Mouse (Mus musculus): ENCODE data around the gene Tomm34. TPM values are rescaled to one million over a fixed set of nuclear protein-coding genes. Genes with fewer than 3 reads are reported as not detected.
A peak's percentile ranks its signal among the peaks of the same experiment; 100 is the strongest.

Gene Tomm34
- total RNA-seq (2015; ENCODE audit: low replicate concordance) (11.5 and 16.7 TPM in 2 replicates), total RNA-seq (2017; ENCODE audit: low replicate concordance) (9.8 and 17.5 TPM in 2 replicates)

- peak; percentile 82 for ATAC-seq (replicated peaks; ENCODE audit: low FRiP score, poor library complexity, severe bottlenecking)
Measured at GRCm38 (mm10) chr2:164070765-164071436, at the start of gene Tomm34. Gene Tomm34, minus strand, starts transcription at chr2:164071169.

- no peak for ATAC-seq (replicated peaks; ENCODE audit: low FRiP score, poor library complexity, severe bottlenecking)
Measured at GRCm38 (mm10) chr2:164119503-164119902, 48.5 kb upstream of the Tomm34 start.

- no peak for ATAC-seq (replicated peaks; ENCODE audit: low FRiP score, poor library complexity, severe bottlenecking)
Measured at GRCm38 (mm10) chr2:164115531-164115930, 44.6 kb upstream of the Tomm34 start.

- ATAC-seq (replicated peaks; ENCODE audit: low FRiP score, poor library complexity, severe bottlenecking) = no peak
Measured at GRCm38 (mm10) chr2:164114051-164114450, 43.1 kb upstream of the Tomm34 start.

GRCm38 (mm10) chr2:164111546-164111945, 40.6 kb upstream of the Tomm34 start:
- ATAC-seq (replicated peaks; ENCODE audit: low FRiP score, poor library complexity, severe bottlenecking) = no peak

- no peak for ATAC-seq (replicated peaks; ENCODE audit: low FRiP score, poor library complexity, severe bottlenecking)
Measured at GRCm38 (mm10) chr2:164108501-164108900, 37.5 kb upstream of the Tomm34 start.

- no peak for ATAC-seq (replicated peaks; ENCODE audit: low FRiP score, poor library complexity, severe bottlenecking)
Measured at GRCm38 (mm10) chr2:164107125-164107874, 36.3 kb upstream of the Tomm34 start.

- no peak for ATAC-seq (replicated peaks; ENCODE audit: low FRiP score, poor library complexity, severe bottlenecking)
Measured at GRCm38 (mm10) chr2:164106287-164107035, 35.5 kb upstream of the Tomm34 start.

GRCm38 (mm10) chr2:164103501-164103900, 32.5 kb upstream of the Tomm34 start:
- peak; percentile 65; the same call in 1 of the 2 replicates for ATAC-seq (replicated peaks; ENCODE audit: low FRiP score, poor library complexity, severe bottlenecking)

GRCm38 (mm10) chr2:164102366-164102765, 31.4 kb upstream of the Tomm34 start:
- ATAC-seq (replicated peaks; ENCODE audit: low FRiP score, poor library complexity, severe bottlenecking) = no peak

GRCm38 (mm10) chr2:164101936-164102335, 31.0 kb upstream of the Tomm34 start:
- ATAC-seq (replicated peaks; ENCODE audit: low FRiP score, poor library complexity, severe bottlenecking) = no peak

GRCm38 (mm10) chr2:164098603-164099250, 27.8 kb upstream of the Tomm34 start:
- ATAC-seq (replicated peaks; ENCODE audit: low FRiP score, poor library complexity, severe bottlenecking) = no peak

GRCm38 (mm10) chr2:164094152-164094551, 23.2 kb upstream of the Tomm34 start:
- ATAC-seq (replicated peaks; ENCODE audit: low FRiP score, poor library complexity, severe bottlenecking) = no peak

- no peak for ATAC-seq (replicated peaks; ENCODE audit: low FRiP score, poor library complexity, severe bottlenecking)
Measured at GRCm38 (mm10) chr2:164089508-164089907, 18.5 kb upstream of the Tomm34 start.

- no peak for ATAC-seq (replicated peaks; ENCODE audit: low FRiP score, poor library complexity, severe bottlenecking)
Measured at GRCm38 (mm10) chr2:164087416-164088017, 16.5 kb upstream of the Tomm34 start.

GRCm38 (mm10) chr2:164084342-164084700, 13.4 kb upstream of the Tomm34 start:
- ATAC-seq (replicated peaks; ENCODE audit: low FRiP score, poor library complexity, severe bottlenecking) = no peak

- no peak for ATAC-seq (replicated peaks; ENCODE audit: low FRiP score, poor library complexity, severe bottlenecking)
Measured at GRCm38 (mm10) chr2:164083609-164084341, 12.8 kb upstream of the Tomm34 start.

- ATAC-seq (replicated peaks; ENCODE audit: low FRiP score, poor library complexity, severe bottlenecking) = no peak
Measured at GRCm38 (mm10) chr2:164082175-164082574, 11.2 kb upstream of the Tomm34 start.

GRCm38 (mm10) chr2:164081577-164081976, 10.6 kb upstream of the Tomm34 start:
- no peak for ATAC-seq (replicated peaks; ENCODE audit: low FRiP score, poor library complexity, severe bottlenecking)

All from erythroblast, adult 5-6 weeks (primary cell).